Mouse (Mus musculus): Measurements from ENCODE around the gene Dnmt3a. TPM values are rescaled to one million over a fixed set of nuclear protein-coding genes. Genes with fewer than 3 reads are reported as not detected.

Gene Dnmt3a
- polyA plus RNA-seq, 1 experiment from 2014 or later = 24.3 TPM

- no peak overlapping the region; the same call in 1 of the 2 replicates for H3K27ac ChIP-seq (ENCODE audit: low read depth)
- ATAC-seq (no peak), DNase-seq (no peak)
- peaks cover 20% of the 10 kb centered on the region for H3K36me3 ChIP-seq (replicated peaks; ENCODE audit: insufficient read depth, low read length)
- WGBS (ENCODE audit: insufficient replicate concordance) = 56% methylated on average over 4 of the region's 4 CpGs
- no peak overlapping the region for H3K4me3 ChIP-seq (ENCODE audit: low read depth, low read length)
- TF ChIP-seq EP300 (IDR thresholded peaks at IDR 0.05; ENCODE audit: low read depth) (no peak), CTCF (IDR thresholded peaks at IDR 0.05; ENCODE audit: low read depth) (no peak)
- H3K9ac ChIP-seq (replicated peaks) = no peak overlapping the region
- H3K9me3 ChIP-seq (ENCODE audit: low read length) = no peaks in the 10 kb centered on the region
- H3K4me2 ChIP-seq (ENCODE audit: low read depth, low read length) = no peak overlapping the region
- no peaks in the 10 kb centered on the region for H3K27me3 ChIP-seq (ENCODE audit: insufficient read depth, low read length)
- H3K4me1 ChIP-seq (ENCODE audit: insufficient read depth) = peaks cover 21% of the 10 kb centered on the region
Measured at GRCm38 (mm10) chr12:3854419-3854818, 48.6 kb downstream of the Dnmt3a start.

GRCm38 (mm10) chr12:3855762-3856501, 50.1 kb downstream of the Dnmt3a start:
- DNase-seq (peak; percentile 41), ATAC-seq (peak; percentile 63)
- H3K36me3 ChIP-seq (replicated peaks; ENCODE audit: insufficient read depth, low read length) = peaks cover 10% of the 10 kb centered on the region
- TF ChIP-seq EP300 (IDR thresholded peaks at IDR 0.05; ENCODE audit: low read depth) (no peak), CTCF (IDR thresholded peaks at IDR 0.05; ENCODE audit: low read depth) (0 out of 2 replicates have a peak, but pooled peaks have one; percentile 8)
- H3K4me2 ChIP-seq (ENCODE audit: low read depth, low read length) = peak overlapping the region; percentile 20; the same call in 1 of the 2 replicates
- H3K27ac ChIP-seq (ENCODE audit: low read depth) = peak overlapping the region; percentile 77
- 24% methylated on average over 7 of the region's 7 CpGs for WGBS (ENCODE audit: insufficient replicate concordance)
- peaks cover 28% of the 10 kb centered on the region for H3K4me1 ChIP-seq (ENCODE audit: insufficient read depth)
- no peaks in the 10 kb centered on the region for H3K27me3 ChIP-seq (ENCODE audit: insufficient read depth, low read length)
- no peaks in the 10 kb centered on the region for H3K9me3 ChIP-seq (ENCODE audit: low read length)
- H3K9ac ChIP-seq (replicated peaks) = no peak overlapping the region; the same call in 1 of the 2 replicates
- no peak overlapping the region for H3K4me3 ChIP-seq (ENCODE audit: low read depth, low read length)

GRCm38 (mm10) chr12:3856748-3857147, 50.9 kb downstream of the Dnmt3a start:
- Histone ChIP-seq H3K4me2 (ENCODE audit: low read depth, low read length) (peak overlapping the region; percentile 20; the same call in 1 of the 2 replicates), H3K4me1 (ENCODE audit: insufficient read depth) (peaks cover 28% of the 10 kb centered on the region), H3K9ac (replicated peaks) (no peak overlapping the region; the same call in 1 of the 2 replicates), H3K4me3 (ENCODE audit: low read depth, low read length) (no peak overlapping the region), H3K27me3 (ENCODE audit: insufficient read depth, low read length) (no peaks in the 10 kb centered on the region), H3K36me3 (replicated peaks; ENCODE audit: insufficient read depth, low read length) (peaks cover 6% of the 10 kb centered on the region; the same call in 1 of the 2 replicates), H3K9me3 (ENCODE audit: low read length) (no peaks in the 10 kb centered on the region), H3K27ac (ENCODE audit: low read depth) (peak overlapping the region; percentile 77)
- ATAC-seq (no peak), DNase-seq (no peak)
- WGBS (ENCODE audit: insufficient replicate concordance) = 40% methylated on average over 2 of the region's 2 CpGs
- no peak for TF ChIP-seq CTCF (IDR thresholded peaks at IDR 0.05; ENCODE audit: low read depth)

GRCm38 (mm10) chr12:3857231-3857630, 51.4 kb downstream of the Dnmt3a start:
- ATAC-seq = no peak
- peaks cover 28% of the 10 kb centered on the region for H3K4me1 ChIP-seq (ENCODE audit: insufficient read depth)
- H3K4me3 ChIP-seq (ENCODE audit: low read depth, low read length) = no peak overlapping the region
- H3K36me3 ChIP-seq (replicated peaks; ENCODE audit: insufficient read depth, low read length) = peaks cover 6% of the 10 kb centered on the region; the same call in 1 of the 2 replicates
- no peaks in the 10 kb centered on the region for H3K27me3 ChIP-seq (ENCODE audit: insufficient read depth, low read length)
- H3K4me2 ChIP-seq (ENCODE audit: low read depth, low read length) = no peak overlapping the region
- 82% methylated on average over 3 of the region's 3 CpGs for WGBS (ENCODE audit: insufficient replicate concordance)
- H3K27ac ChIP-seq (ENCODE audit: low read depth) = no peak overlapping the region
- TF ChIP-seq EP300 (IDR thresholded peaks at IDR 0.05; ENCODE audit: low read depth) (no peak), CTCF (IDR thresholded peaks at IDR 0.05; ENCODE audit: low read depth) (no peak)
- H3K9me3 ChIP-seq (ENCODE audit: low read length) = no peaks in the 10 kb centered on the region
- DNase-seq = no peak
- H3K9ac ChIP-seq (replicated peaks) = no peak overlapping the region

- no peak overlapping the region for H3K27ac ChIP-seq (ENCODE audit: low read depth)
- 80% methylated on average over 9 of the region's 9 CpGs for WGBS (ENCODE audit: insufficient replicate concordance)
- no peak for TF ChIP-seq CTCF (IDR thresholded peaks at IDR 0.05; ENCODE audit: low read depth)
- TF ChIP-seq EP300 (IDR thresholded peaks at IDR 0.05; ENCODE audit: low read depth) = no peak
- no peak for ATAC-seq
- H3K9ac ChIP-seq (replicated peaks) = no peak overlapping the region
- H3K4me1 ChIP-seq (ENCODE audit: insufficient read depth) = peaks cover 28% of the 10 kb centered on the region
- H3K4me2 ChIP-seq (ENCODE audit: low read depth, low read length) = no peak overlapping the region
- H3K4me3 ChIP-seq (ENCODE audit: low read depth, low read length) = no peak overlapping the region
- H3K9me3 ChIP-seq (ENCODE audit: low read length) = no peaks in the 10 kb centered on the region
- H3K36me3 ChIP-seq (replicated peaks; ENCODE audit: insufficient read depth, low read length) = peaks cover 6% of the 10 kb centered on the region; the same call in 1 of the 2 replicates
- H3K27me3 ChIP-seq (ENCODE audit: insufficient read depth, low read length) = no peaks in the 10 kb centered on the region
- no peak for DNase-seq
Measured at GRCm38 (mm10) chr12:3857773-3858172, 52.0 kb downstream of the Dnmt3a start.

GRCm38 (mm10) chr12:3858754-3859153, 52.9 kb downstream of the Dnmt3a start:
- ATAC-seq (no peak), DNase-seq (no peak)
- no peak overlapping the region for H3K4me3 ChIP-seq (ENCODE audit: low read depth, low read length)
- H3K4me2 ChIP-seq (ENCODE audit: low read depth, low read length) = no peak overlapping the region
- WGBS (ENCODE audit: insufficient replicate concordance) = 90% methylated on average over 4 of the region's 4 CpGs
- H3K4me1 ChIP-seq (ENCODE audit: insufficient read depth) = peaks cover 28% of the 10 kb centered on the region
- no peaks in the 10 kb centered on the region for H3K9me3 ChIP-seq (ENCODE audit: low read length)
- peaks cover 6% of the 10 kb centered on the region; the same call in 1 of the 2 replicates for H3K36me3 ChIP-seq (replicated peaks; ENCODE audit: insufficient read depth, low read length)
- H3K9ac ChIP-seq (replicated peaks) = no peak overlapping the region
- no peak for TF ChIP-seq EP300 (IDR thresholded peaks at IDR 0.05; ENCODE audit: low read depth)
- no peak for TF ChIP-seq CTCF (IDR thresholded peaks at IDR 0.05; ENCODE audit: low read depth)
- H3K27me3 ChIP-seq (ENCODE audit: insufficient read depth, low read length) = no peaks in the 10 kb centered on the region
- H3K27ac ChIP-seq (ENCODE audit: low read depth) = no peak overlapping the region
